Mouse (Mus musculus) CH12.LX (cell line): Measurements from ENCODE around the gene Stard10. TPM values are rescaled to one million over a fixed set of nuclear protein-coding genes. Genes with fewer than 3 reads are reported as not detected.

Experiments
- DNase-seq: peaks from one replicate; pipeline ENCODE4 v3.0.0-alpha.2; 2013; ENCODE audit errors: extremely low read depth
- H3K27ac ChIP-seq: 2 replicates; pipeline ENCODE4 v1.5.1; 2012; ENCODE audit warnings: low read depth, mild to moderate bottlenecking, control low read depth, moderate library complexity; ENCODE audit not compliant: insufficient read depth
- H3K27me3 ChIP-seq: replicated peaks from 2 replicates; pipeline ENCODE3; 2012; ENCODE audit warnings: inconsistent platforms
- H3K36me3 ChIP-seq, 2 experiments: replicated peaks in 1 of 2; 2 replicates each; pipeline versions ENCODE3 to v1.6.1; 2012; ENCODE audit warnings: inconsistent platforms in 1 of 2, low read length in 1 of 2, mild to moderate bottlenecking in 1 of 2, mixed read lengths in 1 of 2, moderate library complexity in 1 of 2; ENCODE audit not compliant: control insufficient read depth in 1 of 2, insufficient read depth in 1 of 2
- H3K4me1 ChIP-seq, 2 experiments: 2 replicates each; pipeline ENCODE4 v1.6.1; 2012; ENCODE audit warnings: inconsistent platforms in 1 of 2, moderate library complexity in 1 of 2; ENCODE audit not compliant: insufficient read depth in 2 of 2, control insufficient read depth in 1 of 2
- H3K4me2 ChIP-seq: 2 replicates; pipeline ENCODE4 v1.6.1; 2012; ENCODE audit warnings: low read depth, mild to moderate bottlenecking, control low read depth; ENCODE audit not compliant: poor library complexity, insufficient read depth, severe bottlenecking
- H3K4me3 ChIP-seq, 3 experiments: fragments of 150-350 bp in 1 of 3; sonication (generic) in 1 of 3; replicated peaks in 1 of 3; 2 replicates each; pipeline versions ENCODE3 to v1.5.1; 2011 to 2012; ENCODE audit warnings: low read depth in 2 of 3, low read length in 2 of 3, mild to moderate bottlenecking in 2 of 3, moderate library complexity in 2 of 3, control low read depth in 1 of 3, improper control_type of control experiment in 1 of 3, inconsistent platforms in 1 of 3, mixed read lengths in 1 of 3; ENCODE audit not compliant: poor library complexity in 1 of 3
- H3K79me2 ChIP-seq: replicated peaks from 2 replicates; pipeline ENCODE4 v1.6.1; 2012; ENCODE audit warnings: mild to moderate bottlenecking, moderate library complexity; ENCODE audit not compliant: control insufficient read depth, poor library complexity, insufficient read depth, severe bottlenecking; ENCODE audit errors: extremely low read depth
- H3K9ac ChIP-seq: 2 replicates; pipeline ENCODE4 v1.6.1; 2012; ENCODE audit warnings: low read depth, mild to moderate bottlenecking, control low read depth, moderate library complexity; ENCODE audit not compliant: insufficient read depth
- H3K9me3 ChIP-seq: replicated peaks from 2 replicates; pipeline ENCODE3; 2012; ENCODE audit warnings: low read length, inconsistent platforms, mixed read lengths
- CHD2 ChIP-seq: IDR thresholded peaks from 2 replicates; pipeline ENCODE4 v1.6.1; 2011; ENCODE audit warnings: low read length, improper control_type of control experiment
- E2F4 ChIP-seq: IDR thresholded peaks from 2 replicates; pipeline ENCODE4 v1.6.1; 2011; ENCODE audit warnings: low read depth, low read length, improper control_type of control experiment; ENCODE audit not compliant: insufficient replicate concordance
- ELF1 ChIP-seq: IDR thresholded peaks from 2 replicates; pipeline ENCODE4 v1.6.1; 2014; ENCODE audit warnings: low read depth, mild to moderate bottlenecking, inconsistent platforms, low read length, improper control_type of control experiment
- EP300 ChIP-seq: IDR thresholded peaks from 2 replicates; pipeline ENCODE4 v1.6.1; 2011; ENCODE audit warnings: low read length, improper control_type of control experiment
- ETS1 ChIP-seq: conservative IDR thresholded peaks from 2 replicates; pipeline ENCODE4 v1.6.1; 2012; ENCODE audit warnings: low read depth, mild to moderate bottlenecking, inconsistent platforms, low read length, improper control_type of control experiment, moderate library complexity
- GABPA ChIP-seq: IDR thresholded peaks from 2 replicates; pipeline ENCODE4 v1.6.1; 2012; ENCODE audit warnings: low read depth, low read length, improper control_type of control experiment, inconsistent platforms; ENCODE audit not compliant: insufficient replicate concordance
- HCFC1 ChIP-seq: IDR thresholded peaks from 2 replicates; pipeline ENCODE4 v1.6.1; 2012; ENCODE audit warnings: low read depth, mild to moderate bottlenecking, inconsistent platforms, low read length, improper control_type of control experiment
- JUND ChIP-seq: conservative IDR thresholded peaks from 2 replicates; pipeline ENCODE4 v1.6.1; 2011; ENCODE audit warnings: low read depth, low read length, improper control_type of control experiment
- KAT2A ChIP-seq: IDR thresholded peaks from 2 replicates; pipeline ENCODE4 v1.6.1; 2012; ENCODE audit warnings: low read length, improper control_type of control experiment, inconsistent platforms; ENCODE audit not compliant: insufficient replicate concordance
- MAFK ChIP-seq: IDR thresholded peaks from 2 replicates; pipeline ENCODE4 v1.6.1; 2011; ENCODE audit warnings: low read length, improper control_type of control experiment; ENCODE audit not compliant: insufficient replicate concordance
- MAX ChIP-seq: IDR thresholded peaks from 2 replicates; pipeline ENCODE4 v1.6.1; 2011; ENCODE audit warnings: low read length, improper control_type of control experiment
- MAZ ChIP-seq: IDR thresholded peaks from 2 replicates; pipeline ENCODE4 v1.6.1; 2012; ENCODE audit warnings: low read depth, mild to moderate bottlenecking, inconsistent platforms, low read length, improper control_type of control experiment, moderate library complexity
- MEF2A ChIP-seq: IDR thresholded peaks from 2 replicates; pipeline ENCODE4 v1.6.1; 2014; ENCODE audit warnings: low read depth, mild to moderate bottlenecking, inconsistent platforms, low read length, improper control_type of control experiment, borderline replicate concordance
- MXI1 ChIP-seq: IDR thresholded peaks from 2 replicates; pipeline ENCODE4 v1.6.1; 2011; ENCODE audit warnings: mild to moderate bottlenecking, low read depth, low read length, improper control_type of control experiment
- MYC ChIP-seq: IDR thresholded peaks from 2 replicates; pipeline ENCODE4 v1.6.1; 2011; ENCODE audit warnings: low read depth, mild to moderate bottlenecking, improper control_type of control experiment, low read length
- NELFE ChIP-seq: IDR thresholded peaks from 2 replicates; pipeline ENCODE4 v1.6.1; 2011; ENCODE audit warnings: low read depth, low read length, improper control_type of control experiment
- POLR2A ChIP-seq: IDR thresholded peaks from 2 replicates; pipeline ENCODE4 v1.6.1; 2011; ENCODE audit warnings: low read depth, mild to moderate bottlenecking, improper control_type of control experiment, low read length
- RCOR1 ChIP-seq: conservative IDR thresholded peaks from 2 replicates; pipeline ENCODE4 v1.6.1; 2012; ENCODE audit warnings: low read depth, mild to moderate bottlenecking, inconsistent platforms, low read length, improper control_type of control experiment
- SIN3A ChIP-seq: IDR thresholded peaks from 2 replicates; pipeline ENCODE4 v1.6.1; 2012; ENCODE audit warnings: low read length, improper control_type of control experiment, inconsistent platforms
- SMC3 ChIP-seq: IDR thresholded peaks from 2 replicates; pipeline ENCODE4 v1.6.1; 2011; ENCODE audit warnings: low read depth, low read length, improper control_type of control experiment
- TBP ChIP-seq: conservative IDR thresholded peaks from 2 replicates; pipeline ENCODE4 v1.6.1; 2011; ENCODE audit warnings: low read depth, low read length, improper control_type of control experiment
- TCF12 ChIP-seq: IDR thresholded peaks from 2 replicates; pipeline ENCODE4 v1.6.1; 2014; ENCODE audit warnings: low read depth, mild to moderate bottlenecking, inconsistent platforms, low read length, improper control_type of control experiment
- USF1 ChIP-seq: IDR thresholded peaks from 2 replicates; pipeline ENCODE4 v1.6.1; 2014; ENCODE audit warnings: low read depth, mild to moderate bottlenecking, inconsistent platforms, low read length, improper control_type of control experiment
- dilution Hi-C: fragments of 300-500 bp; cut with MboI; formaldehyde crosslinking; loops from 2 replicates; pipeline ENCODE4 v1.14.3; 2020; ENCODE audit warnings: low sequenced_read_pairs; ENCODE audit not compliant: extremely low pct_unique_long_range_greater_than_20kb, extremely low pct_ligation_motif_present
- in situ Hi-C: fragments of 300-500 bp; cut with MboI; formaldehyde crosslinking; loops from 3 replicates; pipeline ENCODE4 v1.14.3; 2019; ENCODE audit warnings: low sequenced_read_pairs, low pct_ligation_motif_present, low pct_unique_long_range_greater_than_20kb, mixed read lengths
- polyA plus RNA-seq: library from polyadenylated mRNA; unstranded; fragments of >175 nt; gene quantifications from 2 replicates; pipeline ENCODE4 v1.2.1, GENCODE M21; 2012; ENCODE audit warnings: low read depth; ENCODE audit not compliant: insufficient read length
- total RNA-seq, 2 experiments: library from RNA; depleted of rRNA; stranded (reverse); fragments of 300-350 nt in 1 of 2; fragments of >200 nt in 1 of 2; gene quantifications; 2 replicates each; pipeline ENCODE4 v1.2.3; 2012 to 2014

The Stard10 gene
- total and polyA plus RNA-seq, 3 experiments = 2.4 to 12.7 (median 6.7) TPM

DNA sequence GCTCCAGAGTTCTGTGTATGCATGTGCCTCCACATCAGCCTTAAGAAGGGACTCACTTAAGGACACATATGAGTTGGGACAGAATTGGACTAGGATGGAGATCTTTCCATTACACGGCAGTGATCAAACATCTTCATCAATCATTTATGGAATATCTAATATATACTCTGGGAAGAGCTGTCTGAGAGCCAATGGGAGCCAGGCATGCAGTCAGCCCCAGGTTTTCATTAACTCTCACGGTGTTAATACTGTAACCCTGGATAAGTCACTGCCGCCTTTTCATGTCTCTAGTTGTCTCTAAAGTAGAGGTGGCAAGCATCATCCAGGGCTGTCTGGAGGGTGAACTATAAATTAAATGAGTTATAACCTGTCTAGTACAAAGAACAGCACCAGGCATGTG is 3.9 kb upstream of the Stard10 start:
- TF ChIP-seq NELFE (no peak), MYC (no peak), MAX (no peak), SIN3A (no peak), JUND (no peak), MEF2A (no peak), MAZ (no peak), MAFK (no peak), ETS1 (no peak), GABPA (no peak), TCF12 (no peak), TBP (no peak), KAT2A (no peak), POLR2A (no peak)
- Histone ChIP-seq H3K27me3 (peaks cover 6% of the 10 kb centered on the region), H3K36me3 (no peaks in the 10 kb centered on the region), H3K4me3 (no peak overlapping the region), H3K4me1 (peaks cover 8 to 28% of the 10 kb centered on the region in 2 experiments), H3K27ac (no peak overlapping the region), H3K9me3 (no peaks in the 10 kb centered on the region), H3K9ac (no peak overlapping the region), H3K4me2 (no peak overlapping the region), H3K79me2 (no peaks in the 10 kb centered on the region)
- in situ Hi-C loops (no loop called here), dilution Hi-C loops (no loop called here)
- no peak for DNase-seq

DNA sequence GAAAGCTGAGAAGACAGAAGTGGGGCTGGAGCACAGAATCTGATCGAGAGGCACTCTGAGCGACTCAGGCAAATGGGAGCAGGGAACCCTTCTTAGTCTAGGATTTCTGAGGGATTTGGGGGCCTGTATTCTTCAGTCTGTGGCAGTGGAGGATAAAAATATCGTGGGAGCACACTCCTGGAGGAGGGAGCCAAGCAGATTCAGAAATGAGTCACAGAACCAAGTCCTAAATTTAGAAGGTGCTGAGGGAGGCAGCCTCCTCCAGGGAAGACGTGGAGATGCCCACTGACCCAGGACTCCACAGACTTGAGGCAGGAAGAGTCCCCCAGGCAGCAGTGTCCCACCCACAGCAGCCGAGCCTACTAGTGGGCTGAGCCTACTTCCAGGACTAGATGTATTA is 2.5 kb upstream of the Stard10 start:
- dilution Hi-C loops (no loop called here), in situ Hi-C loops (no loop called here)
- Histone ChIP-seq H3K36me3 (no peaks in the 10 kb centered on the region), H3K4me3 (no peak overlapping the region), H3K4me1 (peaks cover 8 to 28% of the 10 kb centered on the region in 2 experiments), H3K27me3 (peaks cover 15% of the 10 kb centered on the region), H3K27ac (no peak overlapping the region), H3K79me2 (no peaks in the 10 kb centered on the region), H3K9me3 (no peaks in the 10 kb centered on the region), H3K9ac (no peak overlapping the region)
- DNase-seq = no peak
- TF ChIP-seq MAFK = no peak
- no peak for TF ChIP-seq EP300
- no peak for TF ChIP-seq POLR2A
- TF ChIP-seq TBP = no peak
- no peak for TF ChIP-seq USF1
- no peak for TF ChIP-seq MYC
- no peak for TF ChIP-seq CHD2
- TF ChIP-seq ETS1 = no peak
- TF ChIP-seq MXI1 = no peak
- no peak for TF ChIP-seq RCOR1
- TF ChIP-seq ELF1 = no peak
- TF ChIP-seq SMC3 = no peak
- no peak for TF ChIP-seq HCFC1
- no peak for TF ChIP-seq E2F4
- TF ChIP-seq, all 38 proteins: peak for 0
- H3K4me2 ChIP-seq = no peak overlapping the region
